11 mouse cellular contexts compared by ENCODE assay signal in genomic region chr15:80203406-80203805, GRCm38 (mm10). TPM values are rescaled to one million over a fixed set of nuclear protein-coding genes. Genes with fewer than 3 reads are reported as not detected.
DNase-seq lines count a peak whose midpoint lies in the region; TF ChIP-seq lines count a peak whose summit lies in the region.
"Had no signal": no experiment of that assay in that cellular context is flagged by ENCODE, and none has a peak within 500 bp of the region (broad histone marks: within the 10 kb centered on the region; RNA-seq: fewer than 3 reads in every experiment).

No protein-coding gene starts in this region.

- 36% methylated on average over 4 of the region's 4 CpGs for WGBS in heart, adult 2 months

- H3K27ac ChIP-seq in heart, adult 2 months = no peak overlapping the region

- peak; percentile 20 for DNase-seq in lung, postnatal 10 days
- no peak for DNase-seq in lung, postnatal 25 days (ENCODE audit: low spot score)
- peak; percentile 10 for DNase-seq in adipocyte (ENCODE audit: low spot score)
- peak; percentile 72 for DNase-seq in induced T-regulatory cell, adult 2 months (ENCODE audit: low read depth)
- DNase-seq in thymus, postnatal 14 days = peak; percentile 64
- no peak for DNase-seq in heart, adult 2 months
- DNase-seq in layer of hippocampus, adult 8-10 months (ENCODE audit: low spot score in 2 of 2) = no peak
- DNase-seq: layer of hippocampus, adult 9-11 months had no signal

- no peak overlapping the region for H3K4me3 ChIP-seq in heart, adult 2 months

- TF ChIP-seq EP300 in heart, adult 2 months (IDR thresholded peaks at IDR 0.05; ENCODE audit: insufficient read depth, low read depth, low read length) = no peak

- H3K27me3 ChIP-seq in heart, adult 2 months (ENCODE audit: control insufficient read depth, insufficient read depth, low read length) = no peaks in the 10 kb centered on the region

- intact Hi-C loops in heart, adult 2 months (cut with DNase I) = no loop called here

- no peak overlapping the region for H3K9ac ChIP-seq in heart, adult 2 months (ENCODE audit: low read depth, low read length)

- TF ChIP-seq CTCF in heart, adult 2 months (IDR thresholded peaks at IDR 0.05) = no peak

- no peaks in the 10 kb centered on the region for H3K36me3 ChIP-seq in heart, adult 2 months (ENCODE audit: control insufficient read depth, insufficient read depth, low read length)

- H3K4me1 ChIP-seq in heart, adult 2 months (ENCODE audit: control insufficient read depth, insufficient read depth, low read length) = no peaks in the 10 kb centered on the region

- no peaks in the 10 kb centered on the region for H3K79me2 ChIP-seq in heart, adult 2 months (replicated peaks; ENCODE audit: control insufficient read depth, insufficient read depth, low read length)

- TF ChIP-seq POLR2A in heart, adult 2 months (IDR thresholded peaks at IDR 0.05; ENCODE audit: insufficient read depth, low read depth, low read length) = no peak

RNA-seq across cellular contexts. Expression of gene Mgat3, which starts 29.9 kb away (rescaled TPM):
- 1 to 10 TPM; 2.3 to 3.5 TPM for total RNA-seq in heart, adult 2 months (2021)
- polyA plus RNA-seq in heart, adult 2 months (2012; rRNA removed) = 4.9 and 5.5 TPM in 2 replicates
- 100 to 1,000 TPM; 112 to 115 (median 114) TPM for total RNA-seq in layer of hippocampus, adult 8-10 months (2022)
- total RNA-seq: megakaryocyte, adult 5-6 weeks had no signal

RNA-seq across cellular contexts. Expression of gene Mief1, which starts 30.4 kb away (rescaled TPM):
- total RNA-seq in heart, adult 2 months (2021) = 10 to 100 TPM; 27.0 to 29.5 TPM
- 12.2 and 17.3 TPM in 2 replicates for polyA plus RNA-seq in heart, adult 2 months (2012; rRNA removed)
- total RNA-seq in layer of hippocampus, adult 8-10 months (2022) = 10 to 100 TPM; 27.6 to 34.5 (median 32.5) TPM

RNA-seq across cellular contexts. Expression of gene AC140267.1, which starts 32.2 kb away (rescaled TPM):
- total RNA-seq in heart, adult 2 months (2021) = 10 to 100 TPM; 10.3 to 29.5 TPM
- polyA plus RNA-seq in heart, adult 2 months (2012; rRNA removed) = not detected in 2 replicates
- 10 to 100 TPM in 3 of 4 experiments, 1 to 10 TPM in 1; 7.2 to 42.3 (median 29.6) TPM for total RNA-seq in layer of hippocampus, adult 8-10 months (2022)
- polyA plus RNA-seq: forebrain, embryonic 16.5 days; heart, postnatal 0 days had no signal

RNA-seq across cellular contexts. Expression of gene Atf4, which starts 51.6 kb away (rescaled TPM):
- 10 to 100 TPM; 69.6 to 78.5 TPM for total RNA-seq in heart, adult 2 months (2021)
- 65.6 and 108 TPM in 2 replicates for polyA plus RNA-seq in heart, adult 2 months (2012; rRNA removed)
- total RNA-seq in layer of hippocampus, adult 8-10 months (2022) = 100 to 1,000 TPM in 2 of 4 experiments, 10 to 100 TPM in 2; 97.7 to 104 (median 99.8) TPM

Comparison
In these comparisons a context has a peak if more than half of its experiments do, and no peak if none do; other contexts are left out.
1. DNase-seq: peak in lung, postnatal 10 days (single experiment), adipocyte (single experiment), induced T-regulatory cell, adult 2 months (single experiment) and thymus, postnatal 14 days (single experiment); none in lung, postnatal 25 days (single experiment), heart, adult 2 months (0 of 2) and layer of hippocampus, adult 8-10 months (0 of 2).
2. RNA of gene Mgat3, which starts 29.9 kb away (total RNA-seq): 112 to 115 TPM in layer of hippocampus, adult 8-10 months; 2.3 to 3.5 TPM in heart, adult 2 months; every median in the first group is over 10 times any median in the second.